Mouse (Mus musculus): ENCODE measurements around the gene Map4k4.

The Map4k4 gene

GRCm38 (mm10) chr1:39900181-39901005 is at the start of gene Map4k4:
TSS of gene Map4k4 (plus strand) at chr1:39900913.
- peak; percentile 63 for DNase-seq (ENCODE audit: low read depth, low spot score)

DNA sequence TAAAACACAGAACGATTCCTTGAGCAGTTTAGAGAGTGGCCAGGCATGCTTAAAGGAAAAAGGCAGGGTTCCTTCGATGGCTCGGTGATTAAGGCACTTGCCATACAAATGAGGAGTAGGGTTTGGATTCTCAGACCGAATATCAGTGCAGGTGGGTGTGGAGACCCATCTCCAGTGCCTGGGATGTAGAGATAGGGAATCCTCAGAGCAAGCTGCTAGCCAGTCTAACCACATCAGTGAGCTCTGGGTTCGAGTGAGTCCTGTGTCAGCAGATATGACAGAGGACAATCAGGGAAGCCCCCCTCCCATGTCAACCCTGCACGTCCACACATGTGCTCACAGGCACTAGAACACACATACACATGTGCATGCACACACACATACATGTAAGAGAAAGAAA is 44.8 kb upstream of the Map4k4 start:
- DNase-seq (ENCODE audit: low read depth, low spot score): no peak

- no peak for DNase-seq (ENCODE audit: low read depth, low spot score)
Measured at GRCm38 (mm10) chr1:39856795-39857447, 43.8 kb upstream of the Map4k4 start.

DNA sequence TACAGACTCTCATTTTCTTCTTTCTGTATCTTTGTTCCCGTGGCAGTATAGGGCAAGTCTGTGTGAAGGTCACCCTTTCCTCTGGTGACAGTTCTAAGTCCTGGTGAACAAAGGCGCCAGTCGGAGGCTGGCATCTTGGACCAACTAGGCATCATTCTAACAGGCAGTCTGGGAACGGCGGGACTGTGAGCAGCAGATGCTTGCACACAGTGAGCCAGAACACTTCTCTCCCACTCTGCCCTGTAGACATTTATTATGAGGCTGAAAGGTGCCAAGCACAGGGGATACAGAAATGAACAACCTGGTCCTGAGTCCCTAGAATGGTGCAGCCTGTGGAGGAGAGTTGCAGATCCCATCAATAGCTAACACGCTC is 43.3 kb upstream of the Map4k4 start:
- DNase-seq (ENCODE audit: low read depth, low spot score): no peak

GRCm38 (mm10) chr1:39859213-39859612 is 41.5 kb upstream of the Map4k4 start:
- DNase-seq (ENCODE audit: low read depth, low spot score): no peak

GRCm38 (mm10) chr1:39866367-39867141 is 34.2 kb upstream of the Map4k4 start:
- DNase-seq (ENCODE audit: low read depth, low spot score): no peak

- DNase-seq (ENCODE audit: low read depth, low spot score): no peak
Measured at GRCm38 (mm10) chr1:39867142-39867525, 33.6 kb upstream of the Map4k4 start.

DNA sequence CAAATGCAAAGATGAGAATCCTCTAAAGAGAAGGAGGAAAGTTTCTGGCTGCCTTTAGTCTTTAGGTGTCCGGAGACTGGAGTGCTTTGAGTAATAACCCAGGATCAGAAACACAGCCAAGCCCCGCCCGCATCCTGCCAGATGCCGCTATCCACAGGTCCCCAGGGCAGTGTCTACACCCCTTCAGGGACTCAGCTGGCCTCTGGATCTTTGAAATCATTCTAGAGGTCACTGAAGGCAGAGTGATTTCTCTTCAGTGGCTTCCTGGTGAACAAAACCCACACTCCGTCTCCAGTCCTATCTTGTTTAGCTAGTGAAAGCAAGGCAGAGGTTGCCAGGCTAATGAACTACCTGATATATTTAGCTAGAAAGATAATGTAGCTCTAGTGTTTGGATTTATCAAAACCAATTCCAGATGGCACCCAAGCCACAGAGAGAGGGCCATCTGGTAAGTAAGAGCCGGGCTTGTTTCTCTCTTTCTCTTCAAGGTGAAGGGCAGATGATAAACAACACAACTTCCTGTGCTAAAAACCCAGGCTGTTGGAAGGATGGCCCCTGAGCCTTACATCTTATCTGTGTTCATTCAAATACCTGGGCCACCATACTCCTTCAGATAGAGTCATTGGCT is 32.6 kb upstream of the Map4k4 start:
- peak; percentile 51 for DNase-seq (ENCODE audit: low read depth, low spot score)

DNA sequence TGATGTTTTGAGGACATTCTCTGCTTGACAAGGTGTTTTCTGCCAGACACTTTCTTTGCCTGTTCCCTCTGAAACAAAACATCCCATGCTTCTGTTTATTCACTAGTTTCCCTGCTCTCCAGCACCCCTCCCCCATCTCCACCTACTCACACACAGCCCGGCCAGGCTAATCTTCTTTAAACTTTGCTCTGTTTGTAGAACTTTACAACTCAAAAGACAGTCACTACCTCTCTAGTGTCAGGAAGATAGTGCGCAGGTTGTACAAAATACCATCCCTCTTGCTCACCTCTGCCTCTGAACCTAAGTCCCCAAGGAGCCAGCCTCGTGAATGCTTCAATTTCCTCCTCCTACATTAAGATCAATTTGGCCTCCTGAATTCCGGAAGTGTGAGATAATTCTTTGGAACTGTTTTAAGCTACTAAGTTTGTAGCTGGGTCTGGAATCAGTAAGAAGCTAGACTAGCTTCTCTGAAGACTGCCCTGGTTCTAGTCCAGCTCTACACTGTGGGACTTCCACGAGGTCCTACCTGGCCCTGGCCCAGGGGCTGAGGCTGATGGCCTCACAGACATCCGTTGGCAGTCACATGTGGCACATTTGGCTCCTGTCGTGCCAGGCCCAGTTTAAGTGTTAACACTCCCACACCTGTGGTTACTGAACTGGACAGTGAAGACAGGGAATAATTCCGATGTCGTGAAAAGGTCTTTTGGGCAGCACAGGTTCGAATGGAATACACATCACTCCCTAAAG is 31.7 kb upstream of the Map4k4 start:
- DNase-seq (ENCODE audit: low read depth, low spot score): peak; percentile 20

DNA sequence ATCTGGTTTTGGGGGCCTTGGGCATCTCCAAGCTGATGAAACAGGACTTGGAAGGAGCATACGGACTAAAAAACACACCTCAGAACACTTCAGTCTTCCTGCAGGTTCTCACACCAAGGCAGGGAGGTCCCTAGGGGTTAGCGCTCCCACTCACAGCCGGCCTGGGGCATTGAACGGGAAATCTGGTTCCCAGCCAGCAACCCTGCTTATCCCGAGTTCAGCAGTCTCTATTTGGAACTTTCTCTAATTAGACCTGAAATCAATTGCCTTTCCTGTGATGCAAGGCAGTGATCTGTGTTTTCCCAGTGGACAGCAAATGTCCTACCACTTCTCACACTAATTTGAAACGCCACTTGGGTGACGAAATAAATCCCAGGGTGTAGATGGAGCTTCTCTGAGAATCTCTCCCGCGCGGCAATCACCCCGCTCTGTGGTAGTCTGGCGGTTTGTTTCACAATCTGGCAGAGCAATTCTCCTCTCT is 31.0 kb upstream of the Map4k4 start:
- DNase-seq (ENCODE audit: low read depth, low spot score): peak; percentile 19

- no peak for DNase-seq (ENCODE audit: low read depth, low spot score)
Measured at GRCm38 (mm10) chr1:39877981-39878380, 22.7 kb upstream of the Map4k4 start.

DNA sequence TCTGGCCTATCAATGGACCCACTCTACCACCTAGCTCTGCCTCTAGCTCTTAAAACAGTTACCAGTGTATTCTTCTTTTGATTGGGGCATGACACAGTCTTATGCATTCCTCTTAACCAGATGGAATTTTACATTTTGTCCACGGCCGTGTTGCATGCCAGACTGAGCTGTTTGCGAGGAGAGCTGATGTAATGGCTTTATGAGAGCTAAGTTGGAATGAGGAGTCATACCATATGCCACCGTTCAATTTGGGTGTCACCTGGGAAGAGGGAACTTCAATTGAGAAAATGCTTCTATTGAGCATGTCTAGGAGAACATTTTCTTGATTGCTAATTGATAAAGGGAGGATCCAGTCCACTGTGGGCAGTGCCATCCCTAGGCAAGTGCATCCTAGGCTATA is 18.2 kb upstream of the Map4k4 start:
- DNase-seq (ENCODE audit: low read depth, low spot score): no peak

GRCm38 (mm10) chr1:39884803-39885515 is 15.8 kb upstream of the Map4k4 start:
- DNase-seq (ENCODE audit: low read depth, low spot score): no peak

- DNase-seq (ENCODE audit: low read depth, low spot score): no peak
Measured at GRCm38 (mm10) chr1:39887997-39888396, 12.7 kb upstream of the Map4k4 start.

GRCm38 (mm10) chr1:39889429-39889828 is 11.3 kb upstream of the Map4k4 start:
- DNase-seq (ENCODE audit: low read depth, low spot score): no peak

- DNase-seq (ENCODE audit: low read depth, low spot score): no peak
Measured at GRCm38 (mm10) chr1:39889973-39890372, 10.7 kb upstream of the Map4k4 start.

- no peak for DNase-seq (ENCODE audit: low read depth, low spot score)
Measured at GRCm38 (mm10) chr1:39893153-39893880, 7.4 kb upstream of the Map4k4 start.

GRCm38 (mm10) chr1:39895097-39895496 is 5.6 kb upstream of the Map4k4 start:
- no peak for DNase-seq (ENCODE audit: low read depth, low spot score)

- DNase-seq (ENCODE audit: low read depth, low spot score): no peak
Measured at GRCm38 (mm10) chr1:39895506-39895905, 5.2 kb upstream of the Map4k4 start.

DNA sequence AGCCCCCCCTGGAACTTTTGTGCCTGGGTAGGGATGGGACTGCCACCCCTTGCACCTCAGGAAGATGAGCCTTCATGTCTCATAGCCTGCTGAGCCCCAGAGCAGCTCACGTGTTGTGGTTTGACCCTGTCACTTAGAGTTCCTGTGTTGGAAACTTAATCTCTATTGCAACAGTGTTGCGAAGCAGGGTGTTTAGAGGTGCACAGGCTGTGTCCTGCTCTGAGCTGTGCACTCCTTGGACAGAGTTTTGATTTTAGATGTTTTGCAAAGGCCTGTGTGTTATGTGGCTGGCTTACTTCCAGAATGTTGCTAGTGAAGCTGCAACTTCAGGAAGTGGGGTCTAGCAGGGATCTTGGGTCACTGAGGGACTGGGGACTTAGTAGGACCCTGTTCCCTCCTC is 4.1 kb upstream of the Map4k4 start:
- no peak for DNase-seq (ENCODE audit: low read depth, low spot score)

Measured in skeletal muscle tissue, adult 2 months (tissue).